Mouse (Mus musculus): ENCODE measurements around the gene Man2a2.
A peak's percentile ranks its signal among the peaks of the same experiment; 100 is the strongest.
"Not testable (repeated sequence)": the region's sequence is repeated elsewhere in the genome, so short reads cannot be mapped to it uniquely, and the experiment has no call there.

Gene Man2a2

DNA sequence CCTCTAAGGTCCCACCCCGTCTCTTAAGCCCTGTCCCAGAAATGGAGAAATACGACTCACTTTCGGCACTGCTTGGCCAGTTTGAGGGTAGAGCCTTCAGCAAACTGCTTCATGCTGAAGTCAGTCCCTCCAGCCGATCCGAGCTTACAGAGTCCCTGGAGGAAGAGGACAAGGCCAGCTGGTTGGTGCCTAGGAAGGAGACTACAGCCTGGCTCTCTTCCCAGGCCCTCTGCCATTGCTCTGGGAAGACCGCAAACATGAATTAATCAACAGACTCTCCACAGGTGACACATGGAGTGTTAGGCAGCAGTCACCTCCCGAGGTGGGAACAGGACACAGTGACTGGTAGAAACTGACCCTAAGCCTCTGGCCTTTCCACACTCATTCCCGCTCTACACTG lies 40.9 kb downstream of the Man2a2 start:
- DNase-seq = no peak

DNA sequence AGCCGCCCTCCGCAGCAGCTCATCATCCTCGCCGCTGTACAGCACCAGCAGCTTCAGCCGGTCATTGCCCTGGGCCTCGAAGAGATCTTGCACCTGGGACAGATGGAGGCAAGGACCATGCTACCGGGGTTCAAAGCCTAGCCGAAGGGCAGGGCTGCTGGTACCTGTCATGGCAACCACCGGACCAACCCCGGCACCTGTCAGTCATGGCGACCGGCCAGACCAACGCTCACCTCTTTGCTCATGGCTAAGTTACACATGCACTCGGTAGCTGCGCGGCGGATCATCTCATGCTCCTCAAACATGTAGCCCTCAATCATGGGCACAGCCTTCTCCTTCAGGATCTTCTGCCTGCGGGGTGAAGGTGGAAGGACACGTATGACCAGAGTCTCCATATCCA lies 45.1 kb downstream of the Man2a2 start:
- DNase-seq = no peak

DNA sequence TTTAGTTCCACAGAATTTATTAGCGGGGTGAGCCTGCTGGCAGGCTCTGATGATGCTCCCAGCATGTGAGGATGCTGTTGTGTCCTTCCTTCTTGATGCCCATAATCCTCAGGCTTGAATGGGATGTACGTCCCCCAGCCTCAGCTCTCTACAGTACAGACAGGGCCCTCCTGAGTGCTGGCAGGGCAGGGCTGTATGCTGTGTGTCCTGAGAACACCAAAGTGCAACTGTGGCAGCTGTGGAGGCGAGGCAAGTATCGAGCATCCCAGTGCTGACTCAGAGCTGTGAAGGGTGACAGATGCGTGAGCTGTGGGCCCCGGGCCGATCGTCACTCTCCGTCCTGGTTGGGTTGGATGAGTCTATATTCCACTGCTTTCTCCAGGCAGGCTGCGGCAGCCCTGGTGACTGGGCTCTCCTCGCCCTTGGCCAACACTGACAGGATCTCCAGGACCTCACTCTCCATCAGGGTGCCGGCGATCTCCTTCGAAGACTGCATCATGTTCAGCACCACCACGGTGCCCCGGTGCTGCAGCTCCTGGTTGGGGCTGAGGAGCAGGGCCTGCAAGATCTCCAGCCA lies 45.8 kb downstream of the Man2a2 start:
- DNase-seq = no peak

DNA sequence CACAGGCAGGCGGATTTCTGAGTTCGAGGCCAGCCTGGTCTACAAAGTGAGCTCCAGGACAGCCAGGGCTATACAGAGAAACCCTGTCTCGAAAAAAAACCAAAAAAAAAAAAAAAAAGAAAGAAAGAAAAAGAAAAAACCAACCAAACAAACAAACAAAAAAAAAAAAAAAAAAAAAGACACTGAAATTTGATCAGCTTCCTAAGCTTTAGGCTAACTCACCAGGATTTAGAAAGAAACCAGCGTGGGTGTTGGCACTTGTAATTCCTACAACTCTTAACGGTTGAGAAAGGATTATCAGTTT lies 46.4 kb downstream of the Man2a2 start:
- DNase-seq = not testable (repeated sequence)

DNA sequence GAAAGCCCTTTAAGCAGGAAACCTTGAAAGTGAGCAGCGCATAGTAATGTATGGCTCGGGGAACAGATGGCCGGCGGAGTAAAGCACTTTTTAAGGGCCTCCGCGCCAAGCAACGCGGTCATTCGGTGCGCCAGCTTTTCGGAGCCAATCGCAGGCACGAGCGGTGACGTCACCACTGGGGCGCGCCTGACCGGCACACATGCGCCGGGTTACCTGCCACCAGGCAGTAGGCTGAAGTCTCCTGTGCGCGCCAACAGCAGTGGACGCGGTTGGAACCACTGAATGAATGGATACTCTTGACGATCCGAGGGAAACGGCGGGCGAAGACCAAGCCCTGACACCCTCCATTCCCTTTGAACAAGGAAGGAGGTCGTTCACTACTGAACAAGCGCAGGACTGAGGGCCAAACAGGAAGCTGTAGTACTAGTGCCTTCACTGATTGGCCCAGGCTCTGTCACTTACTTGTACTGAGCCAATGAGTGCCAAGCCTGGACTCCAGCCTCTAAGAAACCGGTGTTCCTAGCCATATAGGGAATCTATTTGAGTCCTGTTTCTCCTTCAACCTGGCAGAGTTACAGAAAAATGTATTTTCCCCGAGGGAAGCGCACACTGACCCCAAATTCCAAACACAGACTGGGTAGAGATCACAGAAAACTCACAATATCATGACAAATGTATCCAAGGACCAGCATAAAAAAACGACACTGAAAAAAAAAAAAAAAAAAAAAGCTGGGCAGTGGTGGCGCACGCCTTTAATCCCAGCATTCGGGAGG lies 46.9 kb downstream of the Man2a2 start, which contains the start of gene Rccd1:
Gene Rccd1, minus strand, starts transcription at position 412 of the 773 bp plus-strand sequence.
- DNase-seq = peak; percentile 98

DNA sequence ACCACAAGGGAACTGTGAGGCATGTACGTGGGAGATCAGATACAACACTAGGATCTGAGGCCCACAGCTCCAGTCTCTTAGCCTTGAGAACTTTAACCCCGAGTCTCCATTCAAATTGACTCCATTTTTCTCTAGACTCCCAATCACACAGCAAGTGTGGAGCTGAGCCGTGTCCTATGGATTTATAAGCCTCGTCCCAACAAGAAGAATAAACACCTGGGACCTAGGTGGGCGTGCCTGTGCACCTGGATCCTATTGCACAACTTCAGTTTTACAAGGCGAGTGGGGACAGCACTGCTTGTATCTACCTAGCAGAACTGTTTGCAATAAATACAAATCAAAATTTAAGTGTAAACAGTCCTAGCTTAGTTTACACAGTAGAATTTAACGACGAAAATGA lies 47.8 kb downstream of the Man2a2 start:
- no peak for DNase-seq

DNA sequence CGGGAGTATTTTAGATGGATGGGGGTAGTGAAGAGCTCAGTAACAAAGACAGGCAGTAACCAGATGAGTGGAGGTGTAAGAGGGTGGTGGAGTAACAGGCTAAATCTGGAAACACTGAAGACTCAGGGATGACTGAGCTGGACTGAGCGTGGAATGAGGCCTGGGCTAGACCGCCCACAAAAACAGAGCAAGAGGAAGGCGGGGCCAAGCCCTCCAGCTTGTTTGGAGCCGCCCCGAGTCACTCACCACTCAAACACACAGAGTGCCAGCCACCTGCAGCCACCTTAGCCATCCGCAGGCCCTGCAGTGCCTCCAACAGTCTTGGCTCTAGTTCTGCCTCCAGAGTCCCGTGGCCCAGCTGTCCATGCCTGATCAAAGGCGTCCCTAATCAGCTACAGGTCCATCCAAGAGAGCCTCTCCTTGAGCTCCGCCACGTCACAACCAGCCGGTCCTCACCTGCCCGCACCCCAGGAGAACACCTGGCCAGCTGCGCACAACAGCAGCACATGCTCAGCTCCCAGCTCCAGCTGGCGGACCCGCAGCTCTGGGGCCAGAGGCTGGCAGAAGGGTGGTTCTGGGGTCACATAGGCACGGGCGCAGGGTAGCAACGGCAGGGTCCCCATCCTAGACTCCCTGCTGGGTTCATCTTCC lies 51.2 kb downstream of the Man2a2 start:
- DNase-seq = no peak

DNA sequence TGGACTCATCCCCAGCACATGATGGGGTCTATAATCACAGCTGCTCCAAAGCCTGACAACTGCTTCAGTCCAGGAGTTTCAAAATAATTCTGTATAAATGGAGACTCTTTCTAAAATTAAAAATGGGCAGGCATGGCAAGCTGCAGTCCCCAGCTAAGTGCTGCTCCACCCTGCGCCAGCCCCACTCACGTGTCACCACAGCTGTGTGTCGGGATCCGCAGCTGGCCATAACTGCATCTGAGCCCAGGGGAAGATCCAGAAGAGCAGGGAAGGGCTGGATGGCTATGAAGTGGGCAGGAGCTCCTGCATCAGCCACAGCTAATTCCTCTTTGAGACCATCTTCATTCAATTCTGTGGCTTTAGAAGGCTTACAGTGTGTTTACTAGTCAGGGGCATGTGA lies 52.5 kb downstream of the Man2a2 start:
- DNase-seq = no peak

DNA sequence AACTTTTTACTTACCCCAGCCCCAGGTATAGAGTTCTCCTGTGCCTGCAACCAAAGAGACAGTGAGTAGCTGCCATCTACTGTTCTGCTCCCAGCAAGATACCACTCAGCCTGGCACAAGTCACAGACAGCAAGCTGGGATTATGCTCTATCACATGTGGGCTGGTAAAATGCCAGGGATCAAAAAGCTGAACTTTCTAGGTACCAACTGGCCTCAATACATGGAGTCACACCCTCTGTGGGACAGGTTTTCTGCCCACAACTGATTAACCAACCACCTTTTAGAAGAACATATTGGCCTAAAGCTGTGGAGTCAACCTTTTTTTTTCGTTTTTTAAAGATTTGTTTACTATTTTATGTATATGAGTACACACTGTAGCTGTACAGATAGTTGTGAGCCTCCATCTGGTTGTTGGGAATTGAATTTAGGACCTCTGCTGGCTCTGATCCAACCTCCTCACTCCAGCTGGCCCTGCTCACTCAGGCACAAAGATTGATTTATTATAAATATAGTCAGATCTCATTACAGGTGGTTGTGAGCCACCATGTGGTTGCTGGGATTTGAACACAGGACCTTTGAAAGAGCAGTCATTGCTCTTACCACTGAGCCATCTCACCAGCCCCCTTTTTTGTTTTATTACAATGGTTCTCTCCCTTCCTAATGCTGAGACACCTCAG lies 53.6 kb downstream of the Man2a2 start:
- DNase-seq = no peak

DNA sequence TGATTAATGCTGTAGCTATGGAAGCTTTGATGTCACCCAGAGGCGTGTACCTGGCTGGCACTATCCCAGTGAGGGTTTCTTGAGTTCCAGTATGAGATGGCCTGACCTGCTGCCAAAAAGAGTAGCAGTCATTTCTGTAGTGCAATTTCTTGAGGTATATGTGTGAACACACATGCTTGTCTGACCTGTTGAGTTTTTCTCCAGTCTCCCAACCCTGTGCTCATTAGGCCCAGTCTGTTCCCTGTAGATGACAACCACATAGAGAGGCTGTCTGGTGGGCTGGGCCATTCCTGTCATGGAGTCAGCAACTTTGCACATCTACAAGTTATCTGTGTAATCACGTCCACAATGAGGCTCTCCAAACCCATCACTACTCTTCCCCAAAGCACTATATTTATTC lies 55.4 kb downstream of the Man2a2 start:
- DNase-seq = no peak

DNA sequence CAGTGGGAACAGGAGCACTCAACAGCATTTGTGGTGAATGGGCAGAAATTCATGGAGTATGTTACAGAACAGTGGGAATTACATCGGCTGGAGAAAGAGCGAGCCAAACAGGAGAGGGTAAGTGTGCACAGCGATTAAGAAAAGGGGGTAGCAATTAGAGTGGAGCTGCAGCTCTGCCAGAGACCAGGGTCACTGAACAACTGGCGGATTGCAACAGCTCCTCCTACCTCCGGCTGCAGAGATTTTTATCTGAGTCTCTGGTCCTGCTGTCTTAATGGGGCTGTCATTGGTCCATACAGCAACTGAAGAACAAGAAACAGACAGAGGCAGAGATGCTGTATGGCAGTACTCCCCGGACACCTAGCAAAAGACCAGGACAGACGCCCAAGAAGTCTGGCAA lies 60.4 kb downstream of the Man2a2 start:
- DNase-seq = no peak

DNA sequence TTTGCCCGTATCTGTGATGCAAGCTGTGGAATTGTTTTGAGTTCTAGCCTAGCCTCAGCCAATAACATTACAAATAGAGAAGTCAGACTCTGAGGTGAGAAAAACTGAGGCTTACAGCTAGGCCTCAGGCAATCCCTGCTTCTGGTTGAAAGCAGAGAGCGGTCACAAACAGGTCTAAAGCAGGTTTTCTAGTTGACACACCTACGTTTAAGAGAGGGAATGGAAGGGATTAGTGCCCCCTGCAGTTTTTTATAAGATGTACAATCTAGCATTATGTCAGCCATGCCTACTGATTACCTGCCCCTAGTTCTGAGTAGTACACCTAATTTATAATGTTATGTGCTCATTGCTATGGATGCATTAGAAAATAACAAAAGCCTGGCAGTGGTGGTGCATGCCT lies 63.4 kb downstream of the Man2a2 start:
- DNase-seq = no peak

DNA sequence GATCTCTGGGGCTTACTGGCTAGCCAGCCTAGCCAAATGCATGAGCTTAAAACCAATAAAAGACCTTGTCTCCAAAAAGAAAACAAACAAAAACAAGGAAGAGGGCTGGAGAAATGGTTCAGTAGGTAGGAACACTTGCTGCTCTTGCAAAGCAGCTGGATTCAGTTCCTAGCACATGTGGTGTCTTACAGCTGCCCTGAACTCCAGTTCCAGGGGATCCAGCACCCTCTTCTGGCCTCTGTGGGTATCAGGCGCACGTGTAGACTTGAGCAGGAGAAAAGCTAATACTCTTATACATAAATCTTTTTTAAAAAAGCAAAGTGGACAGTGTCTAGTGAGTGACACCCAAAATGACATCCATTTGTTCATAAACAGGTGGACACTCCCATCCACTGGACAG lies 69.7 kb downstream of the Man2a2 start:
- no peak for DNase-seq

DNA sequence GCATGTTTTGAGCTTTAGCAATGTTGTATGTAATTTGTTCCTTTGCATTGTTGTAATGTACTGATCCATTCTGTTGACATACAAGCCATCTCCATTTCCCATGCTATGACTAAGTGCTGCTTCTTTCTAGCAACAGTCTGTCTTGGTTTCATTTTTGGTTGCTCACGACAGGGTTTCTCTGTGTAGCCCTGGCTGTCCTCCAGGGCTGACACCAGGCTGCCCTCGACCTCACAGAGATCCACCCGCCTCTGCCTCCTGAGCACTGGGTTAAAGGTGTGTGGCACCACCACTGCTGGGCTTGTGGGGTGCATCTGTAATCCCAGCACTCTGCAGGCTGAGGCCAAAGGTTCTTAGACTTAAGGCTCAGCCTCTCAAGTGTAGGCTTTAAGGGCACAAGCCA lies 71.6 kb downstream of the Man2a2 start:
- no peak for DNase-seq
